Mouse (Mus musculus): Measurements from ENCODE around the gene Alkbh7.

DNA sequence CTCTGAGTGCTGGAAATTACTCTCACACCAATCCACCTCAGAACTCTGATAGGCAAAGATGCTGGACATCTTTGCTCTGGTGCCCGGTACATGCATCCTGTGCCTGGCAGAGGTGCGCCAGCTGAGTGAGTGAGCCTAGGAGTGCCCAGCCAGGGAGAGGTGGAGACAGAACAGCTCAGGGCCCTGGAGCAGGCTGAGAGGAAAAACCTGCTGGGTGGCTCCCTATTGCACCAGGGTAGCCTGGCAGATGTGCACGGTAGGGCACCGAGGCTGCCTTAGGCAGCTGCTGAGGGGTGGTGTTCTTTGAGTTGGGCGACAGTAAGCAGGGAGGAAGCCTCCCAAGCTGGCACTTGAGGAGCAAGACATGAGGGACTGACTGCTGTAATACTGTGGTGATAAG lies 15.1 kb upstream of the Alkbh7 start, which contains the start of gene Acer1:
- TF ChIP-seq CTCF (IDR thresholded peaks at IDR 0.05; ENCODE audit: borderline replicate concordance, control insufficient read depth, extremely low read depth, insufficient read depth, low read length, poor library complexity), result no peak
- no peak for TF ChIP-seq POLR2A (IDR thresholded peaks at IDR 0.05; ENCODE audit: control insufficient read depth, extremely low read depth, insufficient read depth, low read length, poor library complexity)

Measured in thymus, adult 2 months (tissue).